Mouse (Mus musculus): ENCODE results near the gene Ncoa4. TPM values are rescaled to one million over a fixed set of nuclear protein-coding genes. Genes with fewer than 3 reads are reported as not detected.

Ncoa4 gene
- polyA plus RNA-seq, 1 experiment from 2014 or later = 289 TPM

DNA sequence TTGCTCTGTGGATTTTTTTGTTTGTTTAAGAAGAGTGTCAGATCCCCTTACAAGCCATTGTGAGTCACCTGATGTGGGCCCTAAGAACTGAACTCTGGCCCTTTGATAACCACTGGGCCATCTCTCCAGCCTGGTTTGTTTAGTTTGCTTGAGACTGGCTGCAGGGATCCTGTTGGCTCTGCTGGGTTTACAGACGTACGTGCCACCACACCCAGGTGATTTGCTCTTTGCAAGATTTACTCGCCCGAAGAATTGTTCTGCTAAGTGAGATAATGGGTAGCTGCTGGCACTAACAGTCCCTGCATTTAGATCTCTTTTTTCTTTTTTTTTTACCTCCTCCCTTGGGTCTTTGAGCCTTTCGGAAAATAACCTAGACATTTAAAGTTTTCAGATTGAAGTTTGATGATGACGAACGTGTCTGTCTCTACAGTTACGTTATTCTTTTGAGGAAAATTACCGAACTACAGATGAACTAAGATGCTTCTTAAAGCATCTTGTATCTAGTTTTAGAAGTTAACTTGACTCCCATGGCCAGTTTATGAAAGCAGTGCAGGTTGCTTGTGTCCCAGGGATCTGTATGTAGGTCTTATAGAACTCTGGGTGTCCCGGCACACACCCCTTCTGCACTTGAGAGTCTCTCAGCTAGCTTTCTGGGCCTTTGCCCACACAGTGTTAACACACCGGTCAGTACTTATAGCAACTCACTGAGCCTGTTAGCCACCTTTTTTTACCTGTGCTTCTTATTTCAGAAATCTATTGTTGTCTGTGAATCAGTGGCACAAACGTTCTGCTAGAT, 1.6 kb downstream of the Ncoa4 start:
- H3K4me1 ChIP-seq = peaks cover 69% of the 10 kb centered on the region
- no peaks in the 10 kb centered on the region for H3K9me3 ChIP-seq (replicated peaks)
- H3K9ac ChIP-seq = peak overlapping the region; percentile 94
- peaks cover 7% of the 10 kb centered on the region; the same call in 1 of the 2 replicates for H3K36me3 ChIP-seq
- no peaks in the 10 kb centered on the region for H3K27me3 ChIP-seq (replicated peaks)
- H3K27ac ChIP-seq = peak overlapping the region; percentile 97
- peak overlapping the region; percentile 92 for H3K4me3 ChIP-seq
- 53% methylated on average over 12 of the region's 12 CpGs for WGBS (ENCODE audit: insufficient replicate concordance)
- H3K4me2 ChIP-seq = peak overlapping the region; percentile 89
- peak; percentile 16 for ATAC-seq

DNA sequence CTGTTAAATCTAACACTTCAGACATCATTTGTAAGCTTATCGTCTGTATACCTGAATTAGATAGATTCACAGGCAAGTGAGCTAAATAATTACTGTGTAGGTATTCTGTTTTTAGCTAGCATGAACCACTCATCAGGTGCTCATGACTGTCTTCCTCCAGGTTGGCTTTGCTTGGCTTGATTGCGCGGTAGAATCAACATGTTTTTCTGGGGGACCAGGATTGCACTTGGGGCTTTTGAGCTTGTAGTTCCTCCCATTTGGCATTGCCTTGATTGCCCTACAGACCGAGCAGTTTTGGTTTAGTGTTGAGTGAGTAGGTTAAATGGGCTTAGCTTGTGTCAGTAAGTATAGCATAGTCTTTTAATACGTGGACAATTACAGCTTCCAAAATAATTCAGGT, 2.6 kb downstream of the Ncoa4 start:
- H3K9ac ChIP-seq = peak overlapping the region; percentile 94
- peak overlapping the region; percentile 97 for H3K27ac ChIP-seq
- H3K4me2 ChIP-seq = peak overlapping the region; percentile 89
- ATAC-seq = no peak
- WGBS (ENCODE audit: insufficient replicate concordance) = 82% methylated on average over 5 of the region's 5 CpGs
- no peaks in the 10 kb centered on the region for H3K27me3 ChIP-seq (replicated peaks)
- peak overlapping the region; percentile 92 for H3K4me3 ChIP-seq
- H3K4me1 ChIP-seq = peaks cover 78% of the 10 kb centered on the region
- H3K9me3 ChIP-seq (replicated peaks) = no peaks in the 10 kb centered on the region
- H3K36me3 ChIP-seq = peaks cover 10% of the 10 kb centered on the region; the same call in 1 of the 2 replicates

DNA sequence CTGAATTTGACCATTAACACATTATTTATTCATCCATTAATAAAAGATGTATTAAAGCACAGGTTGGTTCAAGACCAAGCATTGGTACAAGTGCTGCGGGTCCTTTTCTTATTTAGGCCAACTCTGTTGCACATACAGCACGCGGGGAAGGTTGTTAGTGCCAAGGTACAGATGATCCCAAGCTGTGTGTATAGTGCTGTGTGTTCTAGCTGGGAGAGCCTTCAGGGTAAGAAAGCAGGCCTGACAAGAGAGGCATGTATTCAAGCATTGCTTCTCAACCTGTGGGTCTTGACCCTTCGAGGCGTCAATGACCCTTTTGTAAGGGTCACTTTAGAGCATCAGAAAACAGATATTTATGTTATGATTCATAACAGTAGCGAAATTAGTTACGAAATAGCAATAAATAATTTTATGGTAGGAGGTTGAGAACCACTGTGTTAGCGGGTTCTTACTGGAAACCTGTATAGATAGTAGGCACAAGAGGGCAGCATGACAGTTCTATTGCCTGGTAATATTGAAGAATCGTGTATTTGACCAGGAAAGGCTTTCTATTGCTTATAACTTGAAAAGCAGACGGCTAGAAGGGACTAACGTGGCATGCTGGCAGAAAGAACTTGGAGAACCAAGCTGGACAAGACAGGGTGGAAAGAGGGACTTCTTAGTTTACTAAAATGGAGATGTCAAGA, 3.7 kb downstream of the Ncoa4 start:
- Histone ChIP-seq H3K9me3 (replicated peaks) (no peaks in the 10 kb centered on the region), H3K4me1 (peaks cover 88% of the 10 kb centered on the region), H3K27ac (peak overlapping the region; percentile 98), H3K27me3 (replicated peaks) (no peaks in the 10 kb centered on the region), H3K4me2 (peak overlapping the region; percentile 89), H3K4me3 (no peak overlapping the region), H3K9ac (peak overlapping the region; percentile 3; the same call in 1 of the 2 replicates), H3K36me3 (peaks cover 10% of the 10 kb centered on the region; the same call in 1 of the 2 replicates)
- WGBS (ENCODE audit: insufficient replicate concordance) = 80% methylated on average over 11 of the region's 11 CpGs
- no peak for ATAC-seq

- H3K4me1 ChIP-seq = peaks cover 83% of the 10 kb centered on the region
- WGBS (ENCODE audit: insufficient replicate concordance) = 46% methylated on average over 8 of the region's 8 CpGs
- peak overlapping the region; percentile 78 for H3K9ac ChIP-seq
- H3K4me3 ChIP-seq = peak overlapping the region; percentile 69; the same call in 1 of the 2 replicates
- H3K27me3 ChIP-seq (replicated peaks) = no peaks in the 10 kb centered on the region
- peak overlapping the region; percentile 98 for H3K27ac ChIP-seq
- no peak for ATAC-seq
- H3K36me3 ChIP-seq = peaks cover 12% of the 10 kb centered on the region
- no peaks in the 10 kb centered on the region for H3K9me3 ChIP-seq (replicated peaks)
- peak overlapping the region; percentile 89 for H3K4me2 ChIP-seq
Measured at GRCm38 (mm10) chr14:32164173-32165051, 4.7 kb downstream of the Ncoa4 start.

DNA sequence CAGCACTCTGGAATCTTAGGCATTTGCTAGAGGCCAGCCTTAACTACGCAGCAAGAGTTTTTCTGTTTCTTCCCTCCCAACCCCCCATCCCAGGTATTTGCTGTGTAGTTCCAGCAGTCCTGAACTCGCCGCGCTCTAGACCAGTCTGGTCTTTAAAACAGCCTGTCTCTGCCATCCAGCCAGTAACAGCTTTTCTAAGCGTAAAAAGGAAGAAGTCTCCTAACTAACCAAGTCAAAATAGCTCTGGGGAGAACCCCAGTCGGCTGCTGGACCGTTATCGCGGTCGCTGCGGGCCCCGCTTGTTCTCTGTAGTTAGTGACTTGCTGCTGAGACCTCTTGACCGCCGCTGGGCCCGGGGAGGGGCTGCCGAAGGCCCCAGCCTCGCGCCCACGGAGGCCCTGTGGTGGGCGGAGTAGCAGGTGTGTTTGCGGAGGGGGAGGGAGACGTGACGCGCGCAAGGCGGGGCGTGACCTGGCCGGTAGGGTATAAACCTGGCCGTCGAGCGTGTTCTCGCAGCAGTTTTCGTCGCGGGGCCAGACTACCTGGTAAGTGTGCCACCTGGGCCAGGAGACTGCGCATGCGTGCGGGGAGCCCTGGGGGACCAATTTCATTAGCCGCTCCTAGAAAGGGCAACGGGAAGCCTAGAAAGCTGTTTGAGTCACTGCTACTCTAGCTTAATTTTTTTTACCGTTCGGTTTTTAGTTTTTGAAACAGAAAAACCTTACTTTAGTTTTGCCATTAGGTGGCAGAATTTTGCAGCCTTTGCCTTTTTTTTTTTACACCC, 5.8 kb downstream of the Ncoa4 start:
- H3K9me3 ChIP-seq (replicated peaks) = no peaks in the 10 kb centered on the region
- H3K9ac ChIP-seq = peak overlapping the region; percentile 78
- peak; percentile 79 for ATAC-seq
- H3K27ac ChIP-seq = peak overlapping the region; percentile 98
- H3K36me3 ChIP-seq = peaks cover 22% of the 10 kb centered on the region
- under 1% methylated on average over 42 of the region's 42 CpGs for WGBS (ENCODE audit: insufficient replicate concordance)
- peaks cover 93% of the 10 kb centered on the region for H3K4me1 ChIP-seq
- peak overlapping the region; percentile 89 for H3K4me2 ChIP-seq
- no peaks in the 10 kb centered on the region for H3K27me3 ChIP-seq (replicated peaks)
- H3K4me3 ChIP-seq = peak overlapping the region; percentile 69

GRCm38 (mm10) chr14:32166062-32166441, 6.4 kb downstream of the Ncoa4 start:
- 29% methylated on average over 2 of the region's 2 CpGs for WGBS (ENCODE audit: insufficient replicate concordance)

GRCm38 (mm10) chr14:32166840-32167239, 7.2 kb downstream of the Ncoa4 start:
- H3K27ac ChIP-seq = peak overlapping the region; percentile 98
- ATAC-seq = no peak
- H3K4me3 ChIP-seq = peak overlapping the region; percentile 69
- H3K4me1 ChIP-seq = peaks cover 88% of the 10 kb centered on the region
- H3K27me3 ChIP-seq (replicated peaks) = no peaks in the 10 kb centered on the region
- peaks cover 33% of the 10 kb centered on the region for H3K36me3 ChIP-seq
- peak overlapping the region; percentile 78 for H3K9ac ChIP-seq
- peak overlapping the region; percentile 89 for H3K4me2 ChIP-seq
- WGBS (ENCODE audit: insufficient replicate concordance) = 3% methylated on average over 1 of the region's 1 CpGs
- H3K9me3 ChIP-seq (replicated peaks) = no peaks in the 10 kb centered on the region

More at GRCm38 (mm10) chr14:32166062-32166441, 6.4 kb downstream of the Ncoa4 start:
- Histone ChIP-seq H3K4me3 (peak overlapping the region; percentile 69), H3K27me3 (replicated peaks) (no peaks in the 10 kb centered on the region), H3K4me1 (peaks cover 93% of the 10 kb centered on the region), H3K9ac (peak overlapping the region; percentile 78), H3K9me3 (replicated peaks) (no peaks in the 10 kb centered on the region), H3K4me2 (peak overlapping the region; percentile 89), H3K36me3 (peaks cover 28% of the 10 kb centered on the region), H3K27ac (peak overlapping the region; percentile 98)
- ATAC-seq = no peak

DNA sequence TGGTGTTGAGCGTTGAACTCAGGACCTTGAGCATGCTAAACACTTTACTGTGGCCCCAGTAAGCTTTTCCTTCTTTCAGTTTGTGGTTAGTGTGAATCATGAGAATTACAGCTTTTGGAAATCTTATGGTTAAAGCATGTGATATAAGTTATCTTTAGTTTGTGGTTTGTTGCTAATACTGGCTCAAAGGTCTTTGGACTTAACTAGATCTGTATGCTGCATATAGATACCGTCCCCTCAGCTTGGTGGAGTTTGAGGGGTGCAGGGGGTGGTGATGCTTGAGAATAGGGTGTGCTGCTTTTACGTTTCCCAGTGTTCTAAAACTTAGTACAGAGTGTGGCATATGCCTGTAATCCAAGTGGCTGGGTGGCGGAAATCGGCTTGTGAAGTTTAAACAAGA, 7.7 kb downstream of the Ncoa4 start:
- Histone ChIP-seq H3K4me3 (peak overlapping the region; percentile 69), H3K27me3 (replicated peaks) (no peaks in the 10 kb centered on the region), H3K4me1 (peaks cover 83% of the 10 kb centered on the region), H3K9me3 (replicated peaks) (no peaks in the 10 kb centered on the region), H3K36me3 (peaks cover 34% of the 10 kb centered on the region), H3K27ac (peak overlapping the region; percentile 98), H3K4me2 (peak overlapping the region; percentile 89), H3K9ac (peak overlapping the region; percentile 78)
- peak; percentile 42; the same call in 1 of the 2 replicates for ATAC-seq
- WGBS (ENCODE audit: insufficient replicate concordance) = 27% methylated on average over 5 of the region's 5 CpGs

DNA sequence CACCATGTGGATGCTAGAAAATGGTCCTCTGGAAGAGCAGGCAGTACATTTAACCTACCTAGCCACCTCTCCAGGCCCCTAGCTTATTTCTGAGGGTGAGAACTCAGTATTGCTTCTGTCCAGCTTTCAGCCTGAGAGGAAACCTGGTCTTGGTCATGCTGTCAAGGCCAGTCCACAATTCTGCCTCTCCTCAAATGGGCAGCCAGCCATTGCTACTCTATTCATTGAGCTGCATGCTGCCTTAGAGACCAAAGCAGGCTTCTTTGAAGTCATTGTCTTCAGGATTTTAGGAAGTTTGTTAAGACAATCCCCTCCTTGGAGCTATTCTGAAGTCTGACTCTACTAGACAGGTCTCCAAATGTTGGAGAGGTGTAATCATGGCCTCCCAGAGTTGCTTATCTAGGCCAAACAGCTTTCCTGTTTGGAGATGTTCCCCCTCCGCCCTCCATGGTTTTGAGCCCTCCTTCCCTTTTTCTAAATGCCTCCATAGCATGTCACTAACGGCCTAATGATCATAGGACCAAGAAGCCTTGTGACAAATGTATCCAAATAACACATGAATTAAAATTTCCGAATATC, 9.1 kb downstream of the Ncoa4 start:
- Histone ChIP-seq H3K27me3 (replicated peaks) (no peaks in the 10 kb centered on the region), H3K4me3 (peak overlapping the region; percentile 69), H3K27ac (peak overlapping the region; percentile 98), H3K36me3 (peaks cover 48% of the 10 kb centered on the region), H3K4me1 (peaks cover 71% of the 10 kb centered on the region), H3K9me3 (replicated peaks) (no peaks in the 10 kb centered on the region), H3K4me2 (peak overlapping the region; percentile 89), H3K9ac (peak overlapping the region; percentile 78)
- WGBS (ENCODE audit: insufficient replicate concordance) = 8% methylated on average over 3 of the region's 3 CpGs
- ATAC-seq = peak; percentile 85

GRCm38 (mm10) chr14:32170137-32170536, 10.5 kb downstream of the Ncoa4 start:
- 80% methylated on average over 4 of the region's 4 CpGs for WGBS (ENCODE audit: insufficient replicate concordance)
- Histone ChIP-seq H3K27me3 (replicated peaks) (no peaks in the 10 kb centered on the region), H3K27ac (peak overlapping the region; percentile 98), H3K4me1 (peaks cover 66% of the 10 kb centered on the region), H3K36me3 (peaks cover 62% of the 10 kb centered on the region), H3K9ac (peak overlapping the region; percentile 70), H3K9me3 (replicated peaks) (no peaks in the 10 kb centered on the region), H3K4me2 (peak overlapping the region; percentile 89), H3K4me3 (peak overlapping the region; percentile 69)
- ATAC-seq = no peak
